Mouse (Mus musculus): ENCODE data around the gene Slc5a11. TPM values are rescaled to one million over a fixed set of nuclear protein-coding genes. Genes with fewer than 3 reads are reported as not detected.

The Slc5a11 gene
- polyA plus RNA-seq, 1 experiment: not detected

DNA sequence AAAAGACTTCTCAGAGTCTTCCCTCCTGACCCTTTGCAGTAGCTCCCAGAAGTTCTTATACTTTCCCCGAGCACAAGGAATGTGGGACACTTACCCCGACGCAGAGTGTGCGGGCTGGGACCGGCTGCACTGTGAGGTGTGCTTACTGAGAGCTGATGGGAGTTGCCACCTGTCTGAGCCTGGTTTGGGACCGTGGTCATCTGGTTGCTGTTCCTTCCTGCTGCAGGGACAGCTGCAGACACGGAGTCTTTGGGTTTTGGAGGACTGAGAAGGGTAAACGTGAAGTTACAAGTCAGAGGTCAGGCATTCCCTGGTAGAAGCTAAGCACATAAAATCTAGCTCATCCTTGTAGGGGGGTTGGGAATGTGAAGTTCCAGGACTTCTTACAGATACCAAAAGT, 77.4 kb downstream of the Slc5a11 start:
- TF ChIP-seq GATA1 (IDR thresholded peaks at IDR 0.05; ENCODE audit: low read length): no peak

DNA sequence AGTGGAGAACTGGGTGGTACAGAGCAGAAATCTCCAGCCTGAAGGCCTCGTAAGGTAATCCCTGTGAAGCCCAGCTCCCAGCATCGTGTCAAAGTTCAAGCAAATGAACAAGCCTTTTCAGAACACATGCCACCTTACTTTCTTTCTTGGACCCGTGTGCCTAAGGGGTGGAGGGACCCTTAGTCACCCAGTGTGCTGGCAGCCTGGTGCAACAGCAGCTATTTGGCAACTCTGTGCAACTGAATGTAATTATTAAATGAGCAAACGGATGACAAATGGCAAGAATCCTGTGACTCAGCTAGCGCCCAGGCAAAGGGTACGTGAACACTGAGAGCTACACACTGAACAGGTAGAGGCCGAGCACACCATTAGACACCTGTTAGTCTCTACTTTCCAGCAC, 79.3 kb downstream of the Slc5a11 start:
- TF ChIP-seq GATA1 (IDR thresholded peaks at IDR 0.05; ENCODE audit: low read length): no peak

DNA sequence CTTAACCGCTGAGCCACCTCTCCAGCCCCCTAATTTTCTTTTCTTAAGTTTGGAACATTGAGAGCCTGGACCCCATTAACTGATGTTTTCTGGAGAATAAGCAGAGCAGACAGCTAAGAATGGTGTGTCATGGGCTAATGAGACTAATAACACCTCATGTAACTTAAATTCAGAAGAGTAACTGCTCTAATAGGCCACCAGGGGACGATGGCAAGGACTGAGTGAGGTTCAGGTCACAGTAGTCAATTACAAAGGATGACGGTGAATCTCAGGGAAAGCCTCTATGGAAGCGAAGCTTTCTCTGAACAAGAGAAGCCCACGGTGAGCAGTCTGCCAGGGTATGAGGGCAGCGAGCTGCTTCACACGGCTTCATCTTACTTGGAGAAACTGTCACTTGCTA, 80.8 kb downstream of the Slc5a11 start:
- TF ChIP-seq GATA1 (IDR thresholded peaks at IDR 0.05; ENCODE audit: low read length): no peak

DNA sequence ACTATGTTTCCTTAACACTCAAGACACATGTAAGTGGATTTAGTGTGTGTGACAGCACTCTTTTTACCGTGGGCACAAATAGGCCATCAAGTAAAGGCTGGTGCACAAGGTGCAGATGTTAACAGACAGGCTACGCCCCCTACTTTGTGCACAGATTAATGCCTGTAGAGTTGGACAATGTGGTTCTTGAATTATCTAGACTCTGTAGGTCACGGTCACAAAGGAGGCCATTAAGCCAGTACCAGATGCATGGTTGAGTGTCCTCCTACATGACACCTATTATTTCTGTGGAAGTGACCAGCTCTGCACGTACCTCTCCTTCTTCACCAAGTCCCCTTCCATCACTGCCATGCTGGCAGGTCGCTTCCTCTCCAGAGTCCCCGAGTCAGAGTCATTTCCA, 81.5 kb downstream of the Slc5a11 start:
- no peak for TF ChIP-seq GATA1 (IDR thresholded peaks at IDR 0.05; ENCODE audit: low read length)

DNA sequence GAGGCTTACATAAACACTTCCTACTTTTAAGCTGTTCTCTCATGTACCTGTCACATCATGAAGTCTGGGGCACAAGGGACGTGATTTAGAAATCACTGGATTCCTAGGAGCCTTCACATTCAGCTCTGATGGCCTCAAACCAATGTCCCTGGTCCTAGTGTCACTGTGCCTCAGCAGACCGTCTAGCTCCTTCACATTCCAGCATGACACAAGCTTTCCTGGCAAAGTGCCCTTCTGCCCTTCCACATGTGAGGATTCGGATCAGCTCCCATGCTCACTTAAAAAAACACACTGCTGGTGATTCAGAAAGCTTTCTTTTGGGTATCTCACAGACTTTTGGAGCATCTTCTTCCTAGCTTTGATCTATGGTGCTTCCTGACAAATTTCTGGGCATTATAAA, 83.6 kb downstream of the Slc5a11 start:
- no peak for TF ChIP-seq GATA1 (IDR thresholded peaks at IDR 0.05; ENCODE audit: low read length)

DNA sequence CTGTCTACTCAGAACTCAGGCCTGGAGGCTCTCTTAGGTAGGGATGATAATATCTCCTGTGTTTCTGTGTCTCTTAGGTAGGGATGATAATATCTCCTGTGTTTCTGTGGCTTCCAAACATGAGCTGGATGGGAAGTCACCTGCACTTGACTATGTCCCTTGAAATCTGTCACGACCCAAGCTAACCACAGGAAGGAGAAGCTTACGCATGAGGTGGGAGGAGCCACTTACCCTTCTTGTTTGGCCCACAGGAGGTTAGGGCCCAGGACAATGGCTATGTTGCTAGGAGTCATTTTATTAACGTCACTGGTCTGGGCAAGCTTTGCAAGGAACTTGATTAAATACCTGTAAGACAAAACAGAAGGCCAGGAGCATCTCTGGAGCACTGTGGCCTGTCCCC, 85.7 kb downstream of the Slc5a11 start:
- no peak for TF ChIP-seq GATA1 (IDR thresholded peaks at IDR 0.05; ENCODE audit: low read length)

DNA sequence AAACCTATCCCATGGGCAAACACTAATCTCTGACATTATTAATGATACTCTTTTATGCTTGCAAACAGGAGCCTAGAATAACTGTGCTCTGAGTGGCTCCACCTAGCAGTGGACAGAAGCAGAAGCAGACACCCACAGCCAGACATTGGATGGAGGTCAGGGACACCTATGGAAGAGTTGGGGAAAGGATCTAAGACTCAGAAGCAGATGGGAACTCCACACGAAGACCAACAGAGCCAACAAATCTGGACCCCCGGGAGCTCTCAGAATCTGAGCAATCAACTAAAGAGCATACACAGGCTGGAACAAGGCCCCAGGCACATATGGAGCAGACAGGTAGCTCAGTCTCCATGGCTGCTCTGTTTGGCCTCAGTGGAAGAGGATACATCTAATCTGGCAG, 90.8 kb downstream of the Slc5a11 start:
- TF ChIP-seq GATA1 (IDR thresholded peaks at IDR 0.05; ENCODE audit: low read length): no peak

DNA sequence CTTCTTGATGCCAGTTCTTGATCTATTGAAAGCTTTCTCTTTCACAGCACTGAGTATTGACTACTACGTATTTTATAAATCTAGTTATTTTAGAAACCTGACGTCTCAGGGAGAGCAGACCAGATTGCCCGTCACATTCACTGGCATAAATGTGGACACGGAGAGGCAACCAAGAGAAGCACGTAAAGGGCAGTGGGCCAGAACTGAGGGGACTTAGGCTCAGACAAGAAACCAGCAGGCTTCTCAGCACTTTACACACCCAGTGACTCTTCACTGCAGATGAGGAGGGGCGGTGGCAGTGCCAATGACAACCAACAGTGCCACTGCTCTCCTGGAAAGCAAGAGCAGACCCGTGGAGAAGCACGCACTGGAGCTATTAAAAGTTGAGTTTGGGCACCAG, 92.7 kb downstream of the Slc5a11 start:
- no peak for TF ChIP-seq GATA1 (IDR thresholded peaks at IDR 0.05; ENCODE audit: low read length)

DNA sequence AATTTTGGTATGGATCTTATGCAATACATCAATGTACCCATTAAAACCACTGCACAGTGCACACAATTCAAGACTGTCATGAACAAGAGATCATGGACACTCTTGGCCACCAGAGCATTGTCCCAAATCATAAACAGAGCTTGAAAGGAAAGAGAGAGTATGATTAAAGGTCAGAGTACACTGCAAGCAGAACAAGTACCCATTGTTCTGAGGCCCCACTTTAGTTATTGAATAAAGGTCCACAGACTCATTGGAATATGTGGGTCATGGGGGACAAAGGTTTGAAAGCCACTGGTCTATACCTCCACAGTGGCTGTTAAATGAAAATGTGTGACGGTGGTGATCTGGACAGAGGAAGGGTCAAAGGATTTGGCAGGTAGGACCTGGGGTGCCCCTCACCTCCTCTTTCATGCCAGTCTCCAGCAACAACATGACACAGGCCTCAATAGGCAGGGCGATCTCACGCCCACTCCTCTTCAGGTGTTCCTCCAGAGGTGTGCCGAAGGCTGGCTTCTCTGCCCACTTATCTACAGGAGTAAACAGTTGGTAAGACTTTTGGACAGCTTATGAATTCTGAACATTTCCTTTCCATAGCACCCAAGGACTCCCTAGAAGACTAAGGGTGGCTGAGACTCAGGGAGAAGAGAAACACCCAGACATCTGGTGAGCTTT, 93.4 kb downstream of the Slc5a11 start:
- no peak for TF ChIP-seq GATA1 (IDR thresholded peaks at IDR 0.05; ENCODE audit: low read length)

DNA sequence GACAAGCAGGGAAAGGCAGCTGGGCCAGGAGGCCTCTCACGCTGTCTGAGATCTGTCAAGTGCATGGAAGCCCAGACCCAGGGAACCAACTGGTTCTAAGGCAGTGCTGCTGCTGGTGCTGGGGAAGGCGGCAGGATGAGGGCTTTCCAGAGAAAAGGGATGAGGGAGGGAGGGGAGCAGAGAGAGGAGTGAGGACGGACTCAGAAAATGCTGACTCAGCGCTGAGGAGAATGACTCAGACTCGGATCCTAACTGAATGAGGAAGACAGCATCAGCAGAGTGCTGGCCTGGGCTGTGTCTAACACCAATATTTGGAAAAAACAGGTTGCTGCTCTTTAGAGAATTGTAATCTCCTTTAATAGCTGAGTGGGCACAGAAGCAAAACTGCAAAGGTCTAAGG, 97.3 kb downstream of the Slc5a11 start:
- no peak for TF ChIP-seq GATA1 (IDR thresholded peaks at IDR 0.05; ENCODE audit: low read length)

DNA sequence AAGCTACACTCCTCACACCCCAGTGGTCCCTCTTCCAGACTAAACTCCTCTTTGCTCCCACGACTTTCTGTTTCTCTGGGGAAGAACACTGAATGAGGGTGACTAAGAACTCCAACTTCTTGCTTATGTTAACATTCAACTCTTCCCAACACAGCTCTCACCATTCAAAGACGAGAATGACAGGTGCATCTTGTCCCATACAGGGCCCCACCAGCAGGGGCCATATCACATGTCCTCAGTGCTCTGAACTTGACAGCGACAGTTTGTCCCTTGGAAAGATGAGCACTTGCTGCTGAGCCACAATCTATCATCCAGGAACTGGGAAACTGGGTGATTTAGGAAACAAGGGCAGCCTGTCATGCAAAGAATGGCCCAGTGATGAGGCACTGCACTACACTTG, 98.2 kb downstream of the Slc5a11 start:
- TF ChIP-seq GATA1 (IDR thresholded peaks at IDR 0.05; ENCODE audit: low read length): no peak

DNA sequence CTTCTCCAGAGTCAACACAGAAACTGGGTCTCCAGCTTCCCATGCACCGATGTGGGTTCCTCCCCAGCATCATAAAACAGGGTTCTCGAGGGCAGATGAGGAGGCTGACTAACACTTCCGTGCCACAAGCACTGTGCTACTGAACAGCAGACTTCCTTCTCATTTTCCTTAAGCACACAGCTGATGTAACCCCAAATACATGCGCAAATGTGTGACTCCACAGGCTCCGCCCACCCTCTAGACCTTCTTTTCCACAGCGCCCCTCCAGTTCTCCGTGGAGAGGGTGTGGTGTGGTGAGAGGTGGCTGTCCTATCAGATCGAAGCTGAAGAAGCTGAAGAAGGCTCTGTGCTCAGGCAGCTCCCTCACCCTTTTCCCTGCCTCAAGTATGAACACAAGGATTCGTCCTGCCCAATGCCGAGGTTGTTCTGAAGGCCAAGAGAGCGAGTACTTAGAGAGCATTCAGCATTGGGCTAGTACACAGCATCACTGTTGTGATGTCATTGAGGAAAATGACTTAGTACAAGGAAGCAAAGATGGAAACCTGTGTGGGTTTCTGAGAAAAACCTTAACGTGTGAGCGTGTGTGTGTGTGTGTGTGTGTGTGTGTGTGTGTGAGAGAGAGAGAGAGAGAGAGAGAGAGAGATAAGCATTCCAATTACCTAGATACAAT, 108.0 kb downstream of the Slc5a11 start:
- no peak for TF ChIP-seq GATA1 (IDR thresholded peaks at IDR 0.05; ENCODE audit: low read length)

Other genes starting within 250 kb of the Slc5a11 start
- 47.8 and 49.9 TPM in 2 replicates for gene Rbbp6, start 249.1 kb upstream of the Slc5a11 start, polyA plus RNA-seq (2012)
- gene Tnrc6a, start 90.9 kb upstream of the Slc5a11 start, polyA plus RNA-seq (2012): 84.0 and 174 TPM in 2 replicates
- gene Lcmt1, start 155.0 kb downstream of the Slc5a11 start, polyA plus RNA-seq (2012): 3.5 and 7.9 TPM in 2 replicates
- gene Arhgap17, start 155.1 kb downstream of the Slc5a11 start, polyA plus RNA-seq (2012): 65.6 and 83.5 TPM in 2 replicates
- gene Aqp8, start 247.5 kb downstream of the Slc5a11 start, polyA plus RNA-seq (2012): 0.19 and 1.0 TPM in 2 replicates